Mouse (Mus musculus): ENCODE results near the gene Rapgef4. TPM values are rescaled to one million over a fixed set of nuclear protein-coding genes. Genes with fewer than 3 reads are reported as not detected.

Gene Rapgef4
- polyA plus RNA-seq, 1 experiment from 2014 or later = 4.3 TPM

GRCm38 (mm10) chr2:72018736-72019135 lies 37.7 kb downstream of the Rapgef4 start:
- Histone ChIP-seq H3K27me3 (replicated peaks) (no peaks in the 10 kb centered on the region), H3K4me2 (no peak overlapping the region), H3K27ac (no peak overlapping the region), H3K4me1 (no peaks in the 10 kb centered on the region), H3K9me3 (no peaks in the 10 kb centered on the region), H3K36me3 (no peaks in the 10 kb centered on the region), H3K9ac (no peak overlapping the region), H3K4me3 (replicated peaks) (no peak overlapping the region)
- ATAC-seq (ENCODE audit: insufficient read depth, low FRiP score, low read depth) = no peak
- 68% methylated on average over 1 of the region's 1 CpGs for WGBS

- no peak overlapping the region for H3K4me3 ChIP-seq (replicated peaks)
- no peak overlapping the region for H3K27ac ChIP-seq
- no peak overlapping the region for H3K9ac ChIP-seq
- no peaks in the 10 kb centered on the region for H3K9me3 ChIP-seq
- no peaks in the 10 kb centered on the region for H3K27me3 ChIP-seq (replicated peaks)
- WGBS = 90% methylated on average over 15 of the region's 15 CpGs
- no peaks in the 10 kb centered on the region for H3K36me3 ChIP-seq
- no peak overlapping the region for H3K4me2 ChIP-seq
- no peaks in the 10 kb centered on the region for H3K4me1 ChIP-seq
- ATAC-seq (ENCODE audit: insufficient read depth, low FRiP score, low read depth) = no peak
These were observed 39.7 kb downstream of the Rapgef4 start for GRCm38 (mm10) chr2:72020755-72021154.

- Histone ChIP-seq H3K9me3 (no peaks in the 10 kb centered on the region), H3K4me3 (replicated peaks) (no peak overlapping the region), H3K4me1 (no peaks in the 10 kb centered on the region), H3K4me2 (no peak overlapping the region), H3K27me3 (replicated peaks) (no peaks in the 10 kb centered on the region), H3K36me3 (no peaks in the 10 kb centered on the region), H3K9ac (no peak overlapping the region), H3K27ac (no peak overlapping the region)
- WGBS = 85% methylated on average over 5 of the region's 5 CpGs
- no peak for ATAC-seq (ENCODE audit: insufficient read depth, low FRiP score, low read depth)
These were observed 40.4 kb downstream of the Rapgef4 start for GRCm38 (mm10) chr2:72021440-72021839.

- Histone ChIP-seq H3K9me3 (no peaks in the 10 kb centered on the region), H3K27ac (no peak overlapping the region), H3K9ac (no peak overlapping the region), H3K4me3 (replicated peaks) (no peak overlapping the region), H3K4me2 (no peak overlapping the region), H3K27me3 (replicated peaks) (no peaks in the 10 kb centered on the region), H3K4me1 (no peaks in the 10 kb centered on the region), H3K36me3 (no peaks in the 10 kb centered on the region)
- WGBS = 67% methylated on average over 3 of the region's 3 CpGs
- no peak for ATAC-seq (ENCODE audit: insufficient read depth, low FRiP score, low read depth)
These were observed 40.8 kb downstream of the Rapgef4 start for GRCm38 (mm10) chr2:72021845-72022244.

- Histone ChIP-seq H3K27me3 (replicated peaks) (no peaks in the 10 kb centered on the region), H3K9me3 (no peaks in the 10 kb centered on the region), H3K4me3 (replicated peaks) (no peak overlapping the region), H3K4me2 (no peak overlapping the region), H3K36me3 (no peaks in the 10 kb centered on the region), H3K27ac (no peak overlapping the region), H3K4me1 (no peaks in the 10 kb centered on the region), H3K9ac (no peak overlapping the region)
- no peak for ATAC-seq (ENCODE audit: insufficient read depth, low FRiP score, low read depth)
- 83% methylated on average over 5 of the region's 5 CpGs for WGBS
These were observed 42.8 kb downstream of the Rapgef4 start for GRCm38 (mm10) chr2:72023791-72024190.

- no peaks in the 10 kb centered on the region for H3K4me1 ChIP-seq
- H3K27ac ChIP-seq = no peak overlapping the region
- ATAC-seq (ENCODE audit: insufficient read depth, low FRiP score, low read depth) = no peak
- no peaks in the 10 kb centered on the region for H3K36me3 ChIP-seq
- no peaks in the 10 kb centered on the region for H3K9me3 ChIP-seq
- 81% methylated on average over 5 of the region's 5 CpGs for WGBS
- H3K4me2 ChIP-seq = no peak overlapping the region
- H3K4me3 ChIP-seq (replicated peaks) = no peak overlapping the region
- H3K27me3 ChIP-seq (replicated peaks) = no peaks in the 10 kb centered on the region
- no peak overlapping the region for H3K9ac ChIP-seq
These were observed 44.6 kb downstream of the Rapgef4 start for GRCm38 (mm10) chr2:72025660-72026059.

GRCm38 (mm10) chr2:72026506-72026905 lies 45.5 kb downstream of the Rapgef4 start:
- H3K27me3 ChIP-seq (replicated peaks) = no peaks in the 10 kb centered on the region
- H3K9me3 ChIP-seq = no peaks in the 10 kb centered on the region
- H3K36me3 ChIP-seq = no peaks in the 10 kb centered on the region
- H3K4me1 ChIP-seq = no peaks in the 10 kb centered on the region
- H3K4me3 ChIP-seq (replicated peaks) = no peak overlapping the region
- H3K27ac ChIP-seq = no peak overlapping the region
- H3K9ac ChIP-seq = no peak overlapping the region
- 79% methylated on average over 1 of the region's 1 CpGs for WGBS
- no peak overlapping the region for H3K4me2 ChIP-seq
- no peak for ATAC-seq (ENCODE audit: insufficient read depth, low FRiP score, low read depth)

GRCm38 (mm10) chr2:72029081-72029480 lies 48.0 kb downstream of the Rapgef4 start:
- H3K4me2 ChIP-seq = no peak overlapping the region

GRCm38 (mm10) chr2:72029586-72030144 lies 48.6 kb downstream of the Rapgef4 start:
- H3K36me3 ChIP-seq = no peaks in the 10 kb centered on the region
- no peaks in the 10 kb centered on the region for H3K27me3 ChIP-seq (replicated peaks)
- H3K9ac ChIP-seq = no peak overlapping the region
- no peak overlapping the region for H3K4me2 ChIP-seq
- H3K4me3 ChIP-seq (replicated peaks) = no peak overlapping the region
- H3K27ac ChIP-seq = no peak overlapping the region
- H3K4me1 ChIP-seq = no peaks in the 10 kb centered on the region
- H3K9me3 ChIP-seq = no peaks in the 10 kb centered on the region
- 84% methylated on average over 5 of the region's 5 CpGs for WGBS
- no peak for ATAC-seq (ENCODE audit: insufficient read depth, low FRiP score, low read depth)

More at GRCm38 (mm10) chr2:72029081-72029480, 48.0 kb downstream of the Rapgef4 start:
- no peaks in the 10 kb centered on the region for H3K27me3 ChIP-seq (replicated peaks)
- H3K36me3 ChIP-seq = no peaks in the 10 kb centered on the region
- no peak overlapping the region for H3K27ac ChIP-seq
- no peaks in the 10 kb centered on the region for H3K9me3 ChIP-seq
- no peaks in the 10 kb centered on the region for H3K4me1 ChIP-seq
- H3K9ac ChIP-seq = no peak overlapping the region
- H3K4me3 ChIP-seq (replicated peaks) = no peak overlapping the region
- no peak for ATAC-seq (ENCODE audit: insufficient read depth, low FRiP score, low read depth)
- 79% methylated on average over 1 of the region's 1 CpGs for WGBS

- no peak overlapping the region for H3K4me3 ChIP-seq (replicated peaks)
- H3K27me3 ChIP-seq (replicated peaks) = no peaks in the 10 kb centered on the region
- 68% methylated on average over 5 of the region's 5 CpGs for WGBS
- no peaks in the 10 kb centered on the region for H3K36me3 ChIP-seq
- no peak for ATAC-seq (ENCODE audit: insufficient read depth, low FRiP score, low read depth)
- H3K27ac ChIP-seq = no peak overlapping the region
- H3K9ac ChIP-seq = no peak overlapping the region
- H3K9me3 ChIP-seq = no peaks in the 10 kb centered on the region
- no peak overlapping the region for H3K4me2 ChIP-seq
- H3K4me1 ChIP-seq = no peaks in the 10 kb centered on the region
These were observed 50.7 kb downstream of the Rapgef4 start for GRCm38 (mm10) chr2:72031717-72032116.

- H3K9ac ChIP-seq = no peak overlapping the region
- 45% methylated on average over 8 of the region's 8 CpGs for WGBS
- no peak overlapping the region for H3K4me2 ChIP-seq
- no peaks in the 10 kb centered on the region for H3K27me3 ChIP-seq (replicated peaks)
- no peak overlapping the region for H3K4me3 ChIP-seq (replicated peaks)
- H3K9me3 ChIP-seq = no peaks in the 10 kb centered on the region
- no peak for ATAC-seq (ENCODE audit: insufficient read depth, low FRiP score, low read depth)
- no peaks in the 10 kb centered on the region for H3K36me3 ChIP-seq
- no peak overlapping the region for H3K27ac ChIP-seq
- H3K4me1 ChIP-seq = peaks cover 4% of the 10 kb centered on the region; the same call in 1 of the 2 replicates
These were observed 54.6 kb downstream of the Rapgef4 start for GRCm38 (mm10) chr2:72035616-72036015.

GRCm38 (mm10) chr2:72037357-72037756 lies 56.3 kb downstream of the Rapgef4 start:
- WGBS = 87% methylated on average over 5 of the region's 5 CpGs
- H3K4me3 ChIP-seq (replicated peaks) = no peak overlapping the region

GRCm38 (mm10) chr2:72038235-72038634 lies 57.2 kb downstream of the Rapgef4 start:
- WGBS = 17% methylated on average over 1 of the region's 1 CpGs
- no peak overlapping the region for H3K4me3 ChIP-seq (replicated peaks)
- no peaks in the 10 kb centered on the region for H3K9me3 ChIP-seq
- no peak overlapping the region for H3K9ac ChIP-seq
- H3K36me3 ChIP-seq = no peaks in the 10 kb centered on the region
- H3K4me1 ChIP-seq = peaks cover 4% of the 10 kb centered on the region; the same call in 1 of the 2 replicates
- peak overlapping the region; percentile 2; the same call in 1 of the 2 replicates for H3K4me2 ChIP-seq
- no peak; the same call in 1 of the 2 replicates for ATAC-seq (ENCODE audit: insufficient read depth, low FRiP score, low read depth)
- no peaks in the 10 kb centered on the region for H3K27me3 ChIP-seq (replicated peaks)
- H3K27ac ChIP-seq = no peak overlapping the region

More at GRCm38 (mm10) chr2:72037357-72037756, 56.3 kb downstream of the Rapgef4 start:
- no peaks in the 10 kb centered on the region for H3K27me3 ChIP-seq (replicated peaks)
- H3K9me3 ChIP-seq = no peaks in the 10 kb centered on the region
- no peak overlapping the region for H3K9ac ChIP-seq
- H3K27ac ChIP-seq = no peak overlapping the region
- ATAC-seq (ENCODE audit: insufficient read depth, low FRiP score, low read depth) = no peak
- H3K4me2 ChIP-seq = no peak overlapping the region
- H3K36me3 ChIP-seq = no peaks in the 10 kb centered on the region
- peaks cover 4% of the 10 kb centered on the region; the same call in 1 of the 2 replicates for H3K4me1 ChIP-seq
